Mouse (Mus musculus) subcutaneous adipose tissue, adult 2 months (tissue): ENCODE results near the gene Rsad2. TPM values are rescaled to one million over a fixed set of nuclear protein-coding genes. Genes with fewer than 3 reads are reported as not detected.

Experiments
- polyA plus RNA-seq: library from polyadenylated mRNA; depleted of rRNA; stranded (reverse); fragments of >200 nt; gene quantifications from 2 replicates; pipeline ENCODE4 v1.2.3, GENCODE M21; 2012; ENCODE audit warnings: low replicate concordance; rRNA removed

Rsad2 gene
- 5.3 and 6.0 TPM in 2 replicates for polyA plus RNA-seq

GRCm38 (mm10) chr12:26456028-26456698, at the start of gene Rsad2:
Rsad2 (minus strand) TSS chr12:26456452.

GRCm38 (mm10) chr12:26469098-26470041, 13.1 kb upstream of the Rsad2 start, which contains the start of gene Cmpk2:
Cmpk2 (plus strand) TSS chr12:26469204.

GRCm38 (mm10) chr12:26415104-26415771, 41.0 kb downstream of the Rsad2 start, which contains the start of gene Rnf144a:
Rnf144a (minus strand) TSS chr12:26415254.

Other genes with a start within 250 kb of the Rsad2 start
- 21.2 and 36.2 TPM in 2 replicates for gene Rnf144a, start 41.2 kb downstream of the Rsad2 start, polyA plus RNA-seq
- gene Cmpk2, start 12.8 kb upstream of the Rsad2 start, polyA plus RNA-seq = 9.3 TPM in 2 replicates